Mouse (Mus musculus): Measurements from ENCODE around the gene Ang.

Ang gene

GRCm38 (mm10) chr14:51090921-51091900, at the start of gene Ang, which contains the start of gene Rnase4:
Gene Ang (plus strand): TSS chr14:51091150.
Gene Rnase4 (plus strand): TSS chr14:51091077.
- peak; percentile 59 for DNase-seq

- DNase-seq, result no peak
These were observed 49.2 kb upstream of the Ang start, which contains the start of gene Rnase9 for GRCm38 (mm10) chr14:51041769-51042168. Gene Rnase9 (minus strand): TSS chr14:51041869.

GRCm38 (mm10) chr14:51047846-51048245, 43.1 kb upstream of the Ang start:
- DNase-seq, result no peak

GRCm38 (mm10) chr14:51050063-51050462, 40.9 kb upstream of the Ang start, which contains the start of gene Rnase11:
Gene Rnase11 (minus strand): TSS chr14:51050163.
- no peak for DNase-seq

- no peak for DNase-seq
These were observed 39.0 kb upstream of the Ang start for GRCm38 (mm10) chr14:51051941-51052340.

- DNase-seq, result no peak
These were observed 37.8 kb upstream of the Ang start for GRCm38 (mm10) chr14:51053176-51053575.

- no peak for DNase-seq
These were observed 36.4 kb upstream of the Ang start for GRCm38 (mm10) chr14:51054243-51055237.

- DNase-seq, result no peak
These were observed 33.5 kb upstream of the Ang start, which contains the start of gene Rnase12 for GRCm38 (mm10) chr14:51057401-51057831. Gene Rnase12 (minus strand): TSS chr14:51057661.

GRCm38 (mm10) chr14:51060761-51061160, 30.2 kb upstream of the Ang start:
- no peak for DNase-seq

- DNase-seq, result no peak
These were observed 22.0 kb upstream of the Ang start for GRCm38 (mm10) chr14:51068956-51069355.

- DNase-seq, result no peak
These were observed 21.3 kb upstream of the Ang start for GRCm38 (mm10) chr14:51069617-51070016.

- no peak for DNase-seq
These were observed 16.6 kb upstream of the Ang start, which contains the start of gene Olfr750 for GRCm38 (mm10) chr14:51074335-51074734. Gene Olfr750 (minus strand): TSS chr14:51074435.

- no peak for DNase-seq
These were observed 11.8 kb upstream of the Ang start for GRCm38 (mm10) chr14:51079180-51079579.

GRCm38 (mm10) chr14:51081035-51081434, 9.9 kb upstream of the Ang start:
- no peak for DNase-seq

GRCm38 (mm10) chr14:51082599-51083581, 8.1 kb upstream of the Ang start:
- peak; percentile 33 for DNase-seq

- no peak for DNase-seq
These were observed 7.1 kb upstream of the Ang start for GRCm38 (mm10) chr14:51083805-51084204.

GRCm38 (mm10) chr14:51085086-51085485, 5.9 kb upstream of the Ang start:
- DNase-seq, result no peak

- no peak for DNase-seq
These were observed 5.0 kb upstream of the Ang start for GRCm38 (mm10) chr14:51085911-51086310.

GRCm38 (mm10) chr14:51087762-51088161, 3.2 kb upstream of the Ang start:
- no peak for DNase-seq

GRCm38 (mm10) chr14:51088166-51088969, 2.6 kb upstream of the Ang start:
- peak; percentile 84 for DNase-seq

Data from cerebellum, adult 11-12 months (tissue).